Mouse (Mus musculus): Measurements from ENCODE around the gene Vpreb3. TPM values are rescaled to one million over a fixed set of nuclear protein-coding genes. Genes with fewer than 3 reads are reported as not detected.

Gene Vpreb3
- polyA plus RNA-seq, 1 experiment from 2014 or later, result 0.35 TPM

DNA sequence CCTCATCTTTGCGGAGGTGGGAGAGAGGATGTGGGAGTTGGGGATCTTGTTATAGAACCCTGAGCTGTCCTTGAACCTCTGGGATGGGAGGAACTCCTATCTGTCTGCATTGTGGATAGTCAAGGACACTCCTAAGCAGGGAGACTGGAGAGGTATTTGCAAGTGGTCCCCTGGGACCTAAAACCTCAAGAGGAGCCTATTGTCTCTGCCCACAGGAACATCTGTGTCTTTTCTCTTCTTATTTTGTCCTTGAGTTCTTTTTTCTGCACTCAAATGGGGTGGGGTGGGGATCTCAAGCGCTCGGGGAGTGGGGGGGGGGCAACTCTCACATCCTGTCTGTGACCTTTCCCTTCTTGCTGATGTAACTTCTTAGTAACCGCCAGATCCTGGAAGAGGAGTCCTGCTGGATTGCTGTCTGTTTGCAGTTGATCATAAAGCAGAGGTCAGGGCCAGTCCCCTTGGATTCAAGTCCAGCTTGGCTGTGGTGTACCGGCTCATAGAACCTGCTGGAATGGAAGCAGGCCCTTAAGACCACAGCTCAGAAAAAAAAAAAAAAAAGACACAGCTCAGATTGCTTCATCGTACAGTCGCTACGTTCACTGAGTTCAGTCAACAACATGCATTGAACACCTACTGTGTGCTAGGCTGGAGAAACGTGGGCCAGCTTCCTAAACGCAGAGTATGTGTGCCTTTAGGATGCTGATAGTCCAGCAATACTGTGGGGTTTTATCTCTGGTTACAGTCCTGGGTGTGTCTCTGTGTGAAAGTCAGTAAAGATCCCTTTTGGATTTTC lies 4.8 kb upstream of the Vpreb3 start:
- Histone ChIP-seq H3K36me3 (ENCODE audit: control insufficient read depth, insufficient read depth, low read length) (no peaks in the 10 kb centered on the region), H3K9ac (ENCODE audit: low read depth, low read length) (no peak overlapping the region), H3K9me3 (ENCODE audit: control insufficient read depth, low read length) (no peaks in the 10 kb centered on the region), H3K4me2 (ENCODE audit: low read length) (peak overlapping the region; percentile 74), H3K27ac (ENCODE audit: low read depth, low read length) (no peak overlapping the region), H3K27me3 (replicated peaks; ENCODE audit: control insufficient read depth, insufficient read depth, low read length) (no peaks in the 10 kb centered on the region), H3K4me1 (ENCODE audit: control insufficient read depth, insufficient read depth, low read depth, low read length) (peaks cover 6% of the 10 kb centered on the region), H3K4me3 (ENCODE audit: low read length) (no peak overlapping the region)
- no peak for ATAC-seq
- 47% methylated on average over 10 of the region's 10 CpGs for WGBS

DNA sequence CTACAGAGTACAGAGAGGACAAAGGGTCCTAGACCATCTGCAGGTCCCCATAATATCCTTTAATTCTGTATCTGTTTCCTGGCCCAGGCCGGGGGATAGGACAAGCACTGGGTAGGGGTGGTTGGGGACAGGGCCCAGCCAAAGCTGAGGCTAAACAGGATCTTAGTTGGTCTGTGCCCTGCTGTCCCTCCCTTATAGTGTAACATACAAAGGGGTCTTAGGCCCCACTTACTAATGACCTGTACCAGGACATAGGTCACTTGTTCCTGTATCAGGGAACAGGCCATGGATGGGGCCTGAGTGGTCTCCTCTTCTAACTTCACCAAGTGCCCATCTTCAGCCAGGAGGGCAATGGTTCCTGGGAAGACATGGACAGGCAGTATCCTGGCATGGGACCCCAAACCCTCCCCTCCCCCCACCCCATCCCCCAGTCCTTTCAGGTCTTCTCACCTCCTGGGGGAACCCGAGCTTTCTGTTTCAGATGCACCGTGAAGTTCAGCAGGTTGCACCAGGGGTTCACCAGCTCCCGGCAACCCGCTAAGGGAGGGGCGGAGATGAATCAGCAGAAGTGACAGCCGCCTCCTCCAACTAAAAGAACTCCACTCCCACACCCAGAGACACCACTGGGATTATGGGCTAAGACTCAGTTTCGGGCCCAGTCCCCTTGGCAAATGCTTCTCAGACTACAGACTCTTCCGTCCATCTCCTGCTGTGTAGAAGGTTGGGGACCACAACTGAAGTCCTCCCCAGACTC lies 3.2 kb upstream of the Vpreb3 start:
- H3K27ac ChIP-seq (ENCODE audit: low read depth, low read length), result no peak overlapping the region
- H3K4me2 ChIP-seq (ENCODE audit: low read length), result no peak overlapping the region
- no peak for ATAC-seq
- no peaks in the 10 kb centered on the region for H3K36me3 ChIP-seq (ENCODE audit: control insufficient read depth, insufficient read depth, low read length)
- H3K9ac ChIP-seq (ENCODE audit: low read depth, low read length), result no peak overlapping the region
- 45% methylated on average over 9 of the region's 9 CpGs for WGBS
- H3K27me3 ChIP-seq (replicated peaks; ENCODE audit: control insufficient read depth, insufficient read depth, low read length), result no peaks in the 10 kb centered on the region
- no peaks in the 10 kb centered on the region for H3K9me3 ChIP-seq (ENCODE audit: control insufficient read depth, low read length)
- no peak overlapping the region for H3K4me3 ChIP-seq (ENCODE audit: low read length)
- H3K4me1 ChIP-seq (ENCODE audit: control insufficient read depth, insufficient read depth, low read depth, low read length), result peaks cover 8% of the 10 kb centered on the region

DNA sequence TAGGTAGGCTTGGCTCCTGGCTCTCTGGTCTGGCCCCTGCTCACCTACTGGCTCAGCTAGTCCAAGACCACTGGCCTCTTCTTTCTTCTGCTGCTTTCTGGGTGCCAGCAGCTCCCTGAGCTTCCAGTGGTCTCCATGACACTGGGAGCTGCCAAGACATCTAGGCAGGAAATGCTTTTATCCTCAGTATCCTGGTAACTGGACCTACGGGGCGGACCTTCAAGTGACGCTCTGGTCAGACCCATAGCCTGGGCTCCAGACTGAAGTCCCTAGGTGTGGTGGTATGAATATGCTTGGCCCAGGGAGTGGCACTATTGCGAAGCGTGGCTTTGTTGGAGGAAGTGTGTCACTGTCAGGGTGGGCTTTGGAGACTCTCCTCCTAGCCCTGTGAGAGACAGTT lies 2.3 kb upstream of the Vpreb3 start, which contains the start of gene Gm867:
Gene Gm867 (minus strand): TSS at position 153 of the 400 bp plus-strand sequence.
- Histone ChIP-seq H3K4me2 (ENCODE audit: low read length) (no peak within 1 kb of the TSS), H3K4me3 (ENCODE audit: low read length) (no peak within 1 kb of the TSS), H3K4me1 (ENCODE audit: control insufficient read depth, insufficient read depth, low read depth, low read length) (peaks cover 8% of the 10 kb centered on the region), H3K27ac (ENCODE audit: low read depth, low read length) (no peak within 1 kb of the TSS), H3K27me3 (replicated peaks; ENCODE audit: control insufficient read depth, insufficient read depth, low read length) (no peaks in the 10 kb centered on the region), H3K36me3 (ENCODE audit: control insufficient read depth, insufficient read depth, low read length) (no peaks in the 10 kb centered on the region), H3K9ac (ENCODE audit: low read depth, low read length) (no peak within 1 kb of the TSS), H3K9me3 (ENCODE audit: control insufficient read depth, low read length) (no peaks in the 10 kb centered on the region)
- 71% methylated on average over 5 of the region's 5 CpGs for WGBS
- ATAC-seq, result no peak

DNA sequence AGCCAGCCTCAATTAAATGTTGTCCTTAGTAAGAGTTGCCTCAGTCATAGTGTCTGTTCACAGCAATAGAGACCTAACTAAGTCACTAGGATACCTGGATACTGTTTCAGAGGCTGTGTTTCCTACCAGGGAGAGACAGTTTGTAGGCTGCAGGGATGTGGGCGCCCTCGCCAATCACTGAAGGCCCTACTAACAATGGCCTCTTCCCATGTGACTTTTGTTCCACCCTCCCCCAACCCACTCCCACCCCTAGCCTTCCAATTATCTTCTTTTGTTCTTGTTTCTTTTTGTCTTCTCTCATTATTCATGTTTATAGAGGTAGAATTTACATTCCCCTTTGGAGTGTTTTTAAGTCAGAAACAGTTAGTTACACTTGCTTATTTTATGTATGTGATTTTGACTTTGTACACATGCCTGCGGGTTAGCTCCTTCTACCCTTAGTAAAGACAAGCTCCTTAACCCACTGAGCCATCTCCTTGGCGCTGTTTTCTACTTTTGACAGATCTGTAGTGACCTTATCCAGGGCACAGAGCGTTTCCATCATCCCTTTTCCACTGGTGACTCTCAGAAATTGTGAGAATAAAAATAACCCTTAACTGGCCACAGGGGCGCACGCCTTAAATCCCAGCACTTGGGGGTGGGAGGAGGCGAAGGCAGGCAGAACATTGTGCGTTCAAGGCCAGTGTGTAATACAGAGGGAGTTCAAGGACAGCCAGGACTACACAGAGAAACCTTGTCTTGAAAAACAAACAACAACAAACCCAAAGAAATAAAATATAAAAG lies 1.6 kb upstream of the Vpreb3 start:
- Histone ChIP-seq H3K9me3 (ENCODE audit: control insufficient read depth, low read length) (no peaks in the 10 kb centered on the region), H3K27me3 (replicated peaks; ENCODE audit: control insufficient read depth, insufficient read depth, low read length) (no peaks in the 10 kb centered on the region), H3K4me3 (ENCODE audit: low read length) (no peak overlapping the region), H3K36me3 (ENCODE audit: control insufficient read depth, insufficient read depth, low read length) (no peaks in the 10 kb centered on the region), H3K27ac (ENCODE audit: low read depth, low read length) (no peak overlapping the region), H3K4me2 (ENCODE audit: low read length) (no peak overlapping the region), H3K4me1 (ENCODE audit: control insufficient read depth, insufficient read depth, low read depth, low read length) (peaks cover 8% of the 10 kb centered on the region), H3K9ac (ENCODE audit: low read depth, low read length) (no peak overlapping the region)
- WGBS, result 57% methylated on average over 9 of the region's 9 CpGs
- no peak for ATAC-seq

DNA sequence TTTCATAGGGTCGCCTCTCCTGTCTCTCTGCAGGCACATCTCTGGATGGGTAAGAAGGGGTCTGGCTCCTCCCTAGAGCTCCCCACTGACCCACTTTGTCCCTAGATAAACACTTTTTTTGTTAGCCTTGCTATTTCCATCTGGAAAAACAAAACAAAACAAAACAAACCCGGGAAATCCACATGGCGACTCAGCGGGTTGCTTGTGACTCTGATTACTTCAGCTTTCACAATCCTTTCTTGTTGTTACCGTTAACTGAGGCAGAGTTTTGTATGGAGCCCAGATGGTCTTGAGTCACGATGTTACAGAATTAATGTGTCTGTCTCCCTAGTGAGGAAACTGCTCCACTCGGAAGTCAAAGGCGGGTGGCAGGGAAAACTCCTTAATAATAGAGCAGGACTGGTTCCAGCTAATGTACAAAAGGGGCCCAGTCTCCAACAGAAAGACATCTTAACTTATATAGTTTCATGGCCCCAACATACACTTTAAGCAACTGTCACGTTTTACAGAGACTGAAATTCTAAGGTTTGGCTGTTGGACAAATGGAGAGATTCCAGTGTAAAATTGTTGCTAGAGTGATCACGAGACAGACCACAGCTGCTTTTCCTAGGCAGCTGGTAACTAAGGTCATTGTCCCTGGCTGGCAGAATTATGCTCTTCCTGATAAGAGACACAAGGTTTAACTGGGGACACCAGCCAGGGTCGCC lies 1.4 kb downstream of the Vpreb3 start:
- no peak overlapping the region for H3K4me3 ChIP-seq (ENCODE audit: low read length)
- no peak overlapping the region; the same call in 1 of the 2 replicates for H3K4me2 ChIP-seq (ENCODE audit: low read length)
- ATAC-seq, result no peak
- no peak overlapping the region for H3K27ac ChIP-seq (ENCODE audit: low read depth, low read length)
- no peaks in the 10 kb centered on the region for H3K9me3 ChIP-seq (ENCODE audit: control insufficient read depth, low read length)
- no peaks in the 10 kb centered on the region for H3K36me3 ChIP-seq (ENCODE audit: control insufficient read depth, insufficient read depth, low read length)
- no peaks in the 10 kb centered on the region for H3K27me3 ChIP-seq (replicated peaks; ENCODE audit: control insufficient read depth, insufficient read depth, low read length)
- WGBS, result 14% methylated on average over 11 of the region's 11 CpGs
- no peak overlapping the region for H3K9ac ChIP-seq (ENCODE audit: low read depth, low read length)
- peaks cover 2% of the 10 kb centered on the region; the same call in 1 of the 2 replicates for H3K4me1 ChIP-seq (ENCODE audit: control insufficient read depth, insufficient read depth, low read depth, low read length)

DNA sequence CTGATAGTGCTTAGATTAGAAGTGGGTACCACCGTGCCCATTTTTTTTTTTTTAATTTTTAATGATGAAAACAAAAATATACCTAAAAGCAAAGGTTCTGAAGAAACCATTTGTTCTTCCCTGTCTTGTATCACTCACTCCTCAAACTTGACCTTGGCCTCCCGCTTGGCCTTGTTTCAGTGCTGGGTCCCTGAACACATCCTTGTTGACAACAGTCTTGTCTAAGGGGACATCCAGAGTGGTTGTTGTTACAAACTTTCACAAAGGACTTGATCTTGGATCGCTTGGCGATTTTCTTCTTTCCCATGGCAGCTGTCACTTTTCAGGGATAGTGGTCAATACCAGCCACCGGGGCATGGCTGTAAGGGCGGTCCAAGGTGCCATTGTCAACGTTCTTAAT lies 2.4 kb downstream of the Vpreb3 start:
- Histone ChIP-seq H3K9ac (ENCODE audit: low read depth, low read length) (no peak overlapping the region), H3K36me3 (ENCODE audit: control insufficient read depth, insufficient read depth, low read length) (no peaks in the 10 kb centered on the region), H3K4me3 (ENCODE audit: low read length) (no peak overlapping the region), H3K4me1 (ENCODE audit: control insufficient read depth, insufficient read depth, low read depth, low read length) (peaks cover 2% of the 10 kb centered on the region; the same call in 1 of the 2 replicates), H3K9me3 (ENCODE audit: control insufficient read depth, low read length) (no peaks in the 10 kb centered on the region), H3K27me3 (replicated peaks; ENCODE audit: control insufficient read depth, insufficient read depth, low read length) (no peaks in the 10 kb centered on the region), H3K4me2 (ENCODE audit: low read length) (no peak overlapping the region), H3K27ac (ENCODE audit: low read depth, low read length) (no peak overlapping the region)
- 89% methylated on average over 7 of the region's 7 CpGs for WGBS
- no peak for ATAC-seq

DNA sequence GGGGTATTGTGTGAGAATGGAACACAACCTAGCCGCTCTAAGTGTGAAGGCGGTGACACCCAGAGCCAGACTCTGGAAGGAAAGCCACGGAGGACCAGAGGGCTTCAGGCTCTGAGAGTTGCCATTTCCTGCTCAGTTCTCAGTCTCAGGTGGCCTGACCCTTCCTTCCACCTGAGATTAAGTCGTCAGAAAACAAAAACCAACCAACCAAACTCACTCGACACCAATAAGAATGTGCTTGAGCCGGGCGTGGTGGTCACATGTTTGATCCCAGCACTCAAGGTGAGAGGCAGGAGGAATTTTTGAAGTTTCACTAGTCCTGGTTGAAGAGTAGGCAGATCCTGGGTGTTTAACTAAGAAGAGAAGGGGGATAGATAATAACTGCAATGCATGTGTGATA lies 3.0 kb downstream of the Vpreb3 start:
- Histone ChIP-seq H3K36me3 (ENCODE audit: control insufficient read depth, insufficient read depth, low read length) (no peaks in the 10 kb centered on the region), H3K9me3 (ENCODE audit: control insufficient read depth, low read length) (no peaks in the 10 kb centered on the region), H3K9ac (ENCODE audit: low read depth, low read length) (no peak overlapping the region), H3K27me3 (replicated peaks; ENCODE audit: control insufficient read depth, insufficient read depth, low read length) (no peaks in the 10 kb centered on the region), H3K4me3 (ENCODE audit: low read length) (no peak overlapping the region), H3K4me2 (ENCODE audit: low read length) (no peak overlapping the region), H3K4me1 (ENCODE audit: control insufficient read depth, insufficient read depth, low read depth, low read length) (peaks cover 7% of the 10 kb centered on the region), H3K27ac (ENCODE audit: low read depth, low read length) (no peak overlapping the region)
- 87% methylated on average over 7 of the region's 7 CpGs for WGBS
- no peak for ATAC-seq

DNA sequence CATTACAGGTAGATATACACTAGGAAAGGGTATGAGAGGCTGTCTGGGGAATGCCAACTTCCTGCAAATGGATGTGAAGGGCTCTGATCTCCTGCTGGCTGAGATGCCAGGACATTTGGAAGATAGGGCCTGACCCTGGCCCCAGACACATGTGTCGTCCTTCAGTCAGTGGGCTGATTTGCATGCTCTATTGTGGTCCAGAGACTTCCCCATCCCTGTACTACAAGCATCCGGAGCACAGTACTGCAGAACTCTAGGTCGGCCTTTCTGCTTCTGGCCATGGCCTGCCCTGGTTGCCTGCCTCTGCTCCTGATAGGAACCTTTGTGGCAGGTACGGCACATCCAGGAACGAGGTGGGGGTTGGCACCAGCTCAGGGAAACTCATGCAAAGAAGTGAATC lies 5.2 kb downstream of the Vpreb3 start:
- H3K4me2 ChIP-seq (ENCODE audit: low read length), result no peak overlapping the region
- WGBS, result 81% methylated on average over 5 of the region's 5 CpGs
- H3K9ac ChIP-seq (ENCODE audit: low read depth, low read length), result no peak overlapping the region
- H3K36me3 ChIP-seq (ENCODE audit: control insufficient read depth, insufficient read depth, low read length), result no peaks in the 10 kb centered on the region
- H3K27me3 ChIP-seq (replicated peaks; ENCODE audit: control insufficient read depth, insufficient read depth, low read length), result no peaks in the 10 kb centered on the region
- ATAC-seq, result no peak
- no peak overlapping the region for H3K4me3 ChIP-seq (ENCODE audit: low read length)
- H3K27ac ChIP-seq (ENCODE audit: low read depth, low read length), result no peak overlapping the region
- H3K4me1 ChIP-seq (ENCODE audit: control insufficient read depth, insufficient read depth, low read depth, low read length), result peaks cover 13% of the 10 kb centered on the region
- H3K9me3 ChIP-seq (ENCODE audit: control insufficient read depth, low read length), result no peaks in the 10 kb centered on the region
